Mouse (Mus musculus): ENCODE data around the gene Ammecr1.
A peak's percentile ranks its signal among the peaks of the same experiment; 100 is the strongest.

Ammecr1 gene

DNA sequence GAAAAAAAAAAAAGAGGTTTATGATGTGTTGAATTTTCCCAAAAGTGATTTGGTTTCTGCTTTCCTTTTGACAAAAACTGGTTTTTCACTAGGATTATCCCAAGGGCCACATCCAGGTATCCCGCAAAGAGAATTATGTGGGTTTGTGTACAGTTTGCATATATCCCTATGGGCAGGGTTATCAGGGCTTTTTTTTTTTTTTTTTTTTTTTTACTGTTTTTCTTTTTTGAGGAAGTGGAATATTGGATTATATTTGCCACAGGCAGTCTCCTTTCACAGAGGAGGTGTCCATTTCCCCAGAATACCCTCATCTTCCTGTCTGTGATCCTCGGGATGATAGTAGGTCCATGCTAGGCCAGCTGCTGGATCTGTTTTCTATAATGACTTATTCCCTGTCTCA lies 137.3 kb downstream of the Ammecr1 start:
- no peak for DNase-seq (ENCODE audit: low read depth)

DNA sequence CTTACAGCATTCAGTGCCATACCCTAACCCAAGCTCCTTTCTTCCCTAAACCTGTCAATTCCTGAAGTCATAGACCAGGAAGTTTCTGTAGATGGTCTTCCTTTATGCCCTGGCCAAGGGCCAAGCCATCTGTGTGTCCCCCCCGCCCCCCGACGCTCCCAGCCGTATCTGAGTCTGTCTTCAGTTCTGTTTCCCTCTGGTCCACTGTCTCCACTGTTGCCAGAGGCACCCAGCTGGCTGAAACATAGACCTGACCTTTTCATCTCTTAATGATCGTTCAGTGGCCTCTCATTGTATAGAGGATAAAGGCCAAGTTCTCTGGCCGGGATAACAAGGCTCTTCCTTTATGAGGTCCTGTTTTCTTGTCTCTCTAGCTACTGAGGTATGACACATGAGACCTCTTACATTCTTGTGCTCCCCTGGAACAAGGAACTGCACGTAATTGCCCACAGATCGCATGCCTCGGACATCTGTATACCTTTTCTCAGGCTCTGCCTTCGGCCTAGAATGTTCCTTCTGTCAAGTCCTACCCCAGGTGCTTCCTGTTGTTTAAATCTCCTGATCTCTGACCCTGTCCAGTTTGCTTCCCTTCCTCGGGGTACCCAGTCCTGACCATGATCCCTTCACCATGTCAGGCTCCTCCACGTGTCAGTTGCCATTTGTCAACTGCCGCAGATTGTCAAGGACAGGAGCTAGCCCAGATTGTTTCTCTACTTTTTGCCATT lies 138.2 kb downstream of the Ammecr1 start:
- no peak for DNase-seq (ENCODE audit: low read depth)

DNA sequence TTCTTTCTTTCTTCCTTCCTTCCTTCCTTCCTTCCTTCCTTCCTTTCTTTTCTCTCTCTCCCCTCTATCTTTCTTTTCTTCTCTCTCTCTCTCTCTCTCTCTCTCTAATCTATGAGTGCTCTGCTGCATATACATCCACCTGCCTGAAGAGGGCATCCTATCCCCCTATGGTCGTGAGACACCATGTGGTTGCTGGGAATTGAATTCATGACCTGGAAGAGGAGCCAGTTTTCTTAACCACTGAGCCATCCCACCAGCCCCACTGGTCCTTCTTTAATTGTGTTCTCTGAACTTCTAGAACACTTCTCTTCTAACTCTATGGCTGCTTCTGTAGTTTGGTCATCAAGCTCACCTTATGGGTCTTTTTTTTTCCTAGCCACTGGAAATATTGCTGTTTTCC lies 138.9 kb downstream of the Ammecr1 start:
- no peak for DNase-seq (ENCODE audit: low read depth)

DNA sequence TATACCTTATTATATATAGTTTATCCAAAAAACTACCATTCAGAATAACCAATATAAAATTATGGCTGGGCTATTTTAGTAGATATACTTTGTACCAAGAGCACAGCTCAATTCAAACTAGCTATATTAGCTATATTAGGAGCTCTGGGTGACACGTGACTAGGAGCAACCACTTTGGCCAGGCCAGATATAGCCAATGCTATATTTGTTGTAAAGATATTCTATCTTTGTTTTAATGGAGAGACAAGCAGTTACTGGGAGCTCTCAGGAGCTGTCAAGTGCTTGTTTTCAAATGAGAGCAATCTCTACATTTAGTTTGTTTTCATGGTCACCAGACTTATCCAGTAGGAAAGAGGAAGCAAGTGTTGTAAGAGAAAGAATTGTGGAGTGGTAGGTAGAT lies 141.2 kb downstream of the Ammecr1 start:
- no peak for DNase-seq (ENCODE audit: low read depth)

DNA sequence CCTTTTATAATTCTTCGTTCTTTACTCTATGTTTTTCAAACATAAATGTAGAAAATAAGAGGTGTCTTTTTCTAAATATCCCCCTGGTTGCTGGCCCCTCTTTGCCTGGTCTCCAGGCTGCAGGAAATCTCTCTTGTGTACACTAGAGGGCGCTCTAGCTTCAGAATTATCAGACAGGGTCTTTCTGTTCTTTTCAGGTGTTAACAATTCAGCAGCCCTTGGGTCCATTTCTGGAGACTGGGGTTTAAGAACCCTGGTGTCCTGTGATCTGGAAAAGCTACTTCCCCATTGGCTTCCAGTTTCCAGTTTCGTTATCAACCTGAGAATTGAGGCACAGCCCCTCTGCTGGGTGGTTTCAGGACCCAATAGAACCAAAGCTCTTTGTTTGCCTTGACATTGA lies 144.7 kb downstream of the Ammecr1 start:
- peak; percentile 39 for DNase-seq (ENCODE audit: low read depth)

DNA sequence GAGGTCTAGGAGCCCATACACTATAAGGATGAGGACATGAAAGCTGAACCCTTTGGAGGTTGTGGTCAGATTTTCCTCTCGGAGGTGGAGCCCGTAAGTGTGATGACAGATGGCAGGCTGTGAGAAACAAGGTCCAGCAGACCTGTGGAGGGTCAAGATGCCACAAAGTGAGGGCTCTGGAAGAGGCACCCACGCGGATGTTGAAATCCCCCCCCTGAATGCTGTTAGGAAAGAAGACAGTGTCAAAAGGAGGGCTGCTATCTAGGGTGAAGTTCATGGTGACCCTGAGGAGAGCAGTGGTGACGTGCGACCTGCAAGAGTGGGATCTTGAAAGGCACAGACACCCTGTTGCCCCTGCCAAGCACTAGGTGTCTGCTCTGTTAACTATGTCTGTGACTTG lies 145.3 kb downstream of the Ammecr1 start:
- DNase-seq (ENCODE audit: low read depth) = no peak

DNA sequence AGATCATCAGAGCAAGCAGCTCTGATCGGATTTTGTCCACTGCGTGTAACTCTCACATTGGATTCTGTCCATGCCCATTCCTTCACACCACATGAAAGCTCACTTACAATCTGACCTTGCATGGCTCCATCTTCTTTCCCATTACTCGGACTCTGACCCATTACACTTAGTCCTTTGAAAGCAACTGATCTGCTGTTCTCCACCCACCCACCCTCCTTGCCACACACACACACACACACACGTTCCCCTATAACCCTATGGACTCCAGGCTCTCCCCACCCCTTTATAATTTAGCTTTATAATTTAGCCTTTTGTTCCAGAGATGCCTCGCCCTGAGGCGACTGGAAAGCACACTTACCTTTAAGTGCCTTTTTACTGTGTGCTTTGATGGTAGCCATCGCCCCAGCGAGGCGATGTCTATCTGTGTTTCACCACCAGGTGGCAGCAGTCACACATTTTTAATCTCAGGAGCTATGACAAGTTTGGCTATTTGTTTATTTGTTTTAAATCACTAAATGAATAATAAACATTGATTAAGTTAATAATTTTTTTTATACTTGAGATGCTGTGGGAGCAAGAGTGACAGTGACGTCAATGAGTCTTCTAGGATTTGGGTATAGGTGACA lies 148.4 kb downstream of the Ammecr1 start:
- DNase-seq (ENCODE audit: low read depth) = peak; percentile 66

DNA sequence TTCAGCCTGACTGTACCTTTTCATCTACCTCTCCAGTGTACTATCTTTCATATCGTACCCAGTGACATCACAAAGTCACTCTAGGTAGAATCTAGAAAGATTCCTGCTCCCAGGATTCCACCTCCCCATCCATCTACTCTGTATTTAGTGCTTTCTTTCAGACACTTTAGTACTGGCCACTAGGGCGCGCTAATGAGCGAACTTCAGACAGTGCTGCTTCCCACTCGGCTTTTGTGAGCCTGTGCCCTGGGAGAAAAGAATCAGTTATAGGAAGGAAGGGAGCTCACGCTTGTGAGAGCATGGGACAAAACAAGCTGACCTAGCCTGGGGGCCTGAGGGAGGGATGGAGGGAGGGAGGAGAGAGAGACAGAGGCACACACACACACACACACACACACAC lies 153.4 kb downstream of the Ammecr1 start:
- peak; percentile 50 for DNase-seq (ENCODE audit: low read depth)

DNA sequence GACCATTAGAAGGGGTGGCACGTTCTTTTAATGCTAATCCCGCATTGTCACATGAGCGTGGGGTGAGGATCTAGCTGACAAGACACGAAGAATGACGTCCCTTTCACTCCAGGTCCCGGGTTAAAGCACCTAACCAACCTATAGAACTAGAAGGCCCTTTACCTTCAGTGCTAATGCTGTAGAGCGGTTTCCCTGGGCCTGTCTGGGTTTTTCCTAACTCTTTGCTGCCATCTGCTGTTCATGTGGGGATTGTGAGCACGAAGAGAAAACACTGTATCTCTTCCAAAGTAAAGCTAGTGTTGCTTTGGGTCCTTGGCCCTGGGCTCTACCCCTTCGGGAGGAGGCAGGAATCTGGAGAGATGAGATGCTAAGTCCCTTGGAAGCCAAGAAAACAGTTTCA lies 158.1 kb downstream of the Ammecr1 start:
- peak; percentile 67 for DNase-seq (ENCODE audit: low read depth)

DNA sequence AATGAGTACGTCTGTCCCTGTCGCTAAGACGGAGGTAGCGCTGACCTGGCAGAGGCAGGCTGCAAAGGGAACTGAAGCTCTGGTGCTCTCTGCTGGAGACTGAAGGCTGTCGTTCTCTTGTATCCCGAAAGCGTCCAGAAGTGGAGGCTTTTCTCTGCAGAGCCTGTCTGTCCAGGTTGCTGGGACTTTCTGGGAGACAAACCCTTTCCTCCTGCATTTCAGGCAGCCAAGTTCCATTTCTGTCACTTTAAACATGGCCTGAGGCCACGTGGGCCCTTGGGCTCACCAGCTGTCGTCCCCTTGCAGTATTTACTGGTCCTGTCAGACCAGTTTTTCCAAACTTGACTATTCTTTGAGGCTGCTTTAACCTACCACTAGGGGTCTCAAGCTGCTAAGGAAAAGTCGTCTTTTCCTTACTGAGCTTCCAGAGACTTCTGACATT lies 159.9 kb downstream of the Ammecr1 start:
- no peak for DNase-seq (ENCODE audit: low read depth)

DNA sequence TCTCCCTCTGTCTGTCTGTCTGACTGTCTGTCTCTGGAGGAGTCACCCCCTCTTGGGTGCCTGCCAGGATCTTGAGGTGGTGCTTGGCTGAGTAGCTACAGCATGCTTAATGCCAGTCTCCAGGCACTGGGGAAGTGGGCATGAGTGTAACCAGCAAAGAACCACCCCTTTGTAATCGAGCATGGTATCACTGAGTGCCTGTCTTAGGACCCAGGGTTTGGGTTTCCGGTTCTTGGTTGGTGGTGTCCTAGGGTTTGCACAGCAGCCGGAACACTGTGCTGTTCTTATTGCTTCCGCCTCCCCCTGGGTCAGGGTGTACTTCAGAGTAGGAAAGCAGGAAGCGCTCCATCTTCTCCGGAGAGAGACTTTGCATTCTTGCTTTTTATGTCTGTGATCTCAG lies 160.4 kb downstream of the Ammecr1 start:
- DNase-seq (ENCODE audit: low read depth) = no peak

DNA sequence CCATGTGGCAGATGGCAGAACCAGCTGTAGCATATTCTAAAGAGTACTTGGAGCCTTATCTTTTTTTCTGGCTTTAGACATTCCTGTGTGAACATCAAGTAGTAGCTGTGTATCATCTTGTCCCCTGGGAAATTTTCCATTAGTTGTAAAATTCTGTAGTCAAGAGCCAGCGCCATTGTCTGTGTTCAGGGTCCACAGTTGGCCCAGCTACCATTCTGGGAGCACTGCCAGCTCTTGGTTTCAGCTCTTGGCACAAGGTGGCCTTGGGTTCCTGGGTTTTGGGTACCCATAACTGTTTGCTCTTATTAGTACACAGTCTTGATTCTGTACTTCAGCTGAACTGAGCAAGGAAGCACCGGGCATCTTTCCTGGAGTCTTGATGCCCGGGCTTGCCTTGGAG lies 161.9 kb downstream of the Ammecr1 start:
- no peak for DNase-seq (ENCODE audit: low read depth)
